Mouse (Mus musculus): ENCODE data around the gene Setd2.

- TF ChIP-seq MAFK (IDR thresholded peaks at IDR 0.05; ENCODE audit: insufficient read depth, low read depth, low read length) (no peak), CHD2 (IDR thresholded peaks at IDR 0.05; ENCODE audit: low read depth, low read length) (no peak), ZNF384 (IDR thresholded peaks at IDR 0.05; ENCODE audit: low read depth, low read length) (no peak)
These were observed 123.2 kb downstream of the Setd2 start for GRCm38 (mm10) chr9:110655651-110656007.
